Mouse (Mus musculus): ENCODE results near the gene Arl4d. TPM values are rescaled to one million over a fixed set of nuclear protein-coding genes. Genes with fewer than 3 reads are reported as not detected.

The Arl4d gene
- polyA plus RNA-seq, 1 experiment from 2014 or later, result 4.9 TPM

- no peaks in the 10 kb centered on the region for H3K9me3 ChIP-seq
- 41% methylated on average over 13 of the region's 13 CpGs for WGBS
- H3K4me2 ChIP-seq, result peak overlapping the region; percentile 23
- H3K4me1 ChIP-seq, result peaks cover 13% of the 10 kb centered on the region
- no peaks in the 10 kb centered on the region for H3K27me3 ChIP-seq
- no peak overlapping the region for H3K4me3 ChIP-seq
- no peaks in the 10 kb centered on the region for H3K36me3 ChIP-seq
- peak overlapping the region; percentile 66 for H3K27ac ChIP-seq
- no peak overlapping the region for H3K9ac ChIP-seq
- ATAC-seq (ENCODE audit: borderline replicate concordance, extremely low read depth, low FRiP score, low TSS enrichment), result peak; percentile 67
Measured at GRCm38 (mm10) chr11:101687351-101688301, 22.3 kb downstream of the Arl4d start.

- no peaks in the 10 kb centered on the region for H3K9me3 ChIP-seq
- H3K27ac ChIP-seq, result no peak overlapping the region
- no peak overlapping the region for H3K4me2 ChIP-seq
- H3K36me3 ChIP-seq, result no peaks in the 10 kb centered on the region
- ATAC-seq (ENCODE audit: borderline replicate concordance, extremely low read depth, low FRiP score, low TSS enrichment), result no peak
- H3K9ac ChIP-seq, result no peak overlapping the region
- H3K27me3 ChIP-seq, result no peaks in the 10 kb centered on the region
- H3K4me1 ChIP-seq, result peaks cover 13% of the 10 kb centered on the region
- no peak overlapping the region for H3K4me3 ChIP-seq
- 54% methylated on average over 10 of the region's 10 CpGs for WGBS
Measured at GRCm38 (mm10) chr11:101689701-101690113, 24.4 kb downstream of the Arl4d start.

GRCm38 (mm10) chr11:101690326-101690725 lies 25.0 kb downstream of the Arl4d start:
- Histone ChIP-seq H3K4me3 (no peak overlapping the region), H3K36me3 (no peaks in the 10 kb centered on the region), H3K27ac (no peak overlapping the region), H3K4me1 (peaks cover 16% of the 10 kb centered on the region), H3K4me2 (no peak overlapping the region), H3K9ac (no peak overlapping the region), H3K27me3 (no peaks in the 10 kb centered on the region), H3K9me3 (no peaks in the 10 kb centered on the region)
- no peak for ATAC-seq (ENCODE audit: borderline replicate concordance, extremely low read depth, low FRiP score, low TSS enrichment)
- WGBS, result 77% methylated on average over 5 of the region's 5 CpGs

GRCm38 (mm10) chr11:101695906-101696661 lies 30.7 kb downstream of the Arl4d start:
- peaks cover 33% of the 10 kb centered on the region for H3K4me1 ChIP-seq
- no peaks in the 10 kb centered on the region for H3K27me3 ChIP-seq
- no peak for ATAC-seq (ENCODE audit: borderline replicate concordance, extremely low read depth, low FRiP score, low TSS enrichment)
- peak overlapping the region; percentile 22; the same call in 1 of the 2 replicates for H3K9ac ChIP-seq
- H3K27ac ChIP-seq, result peak overlapping the region; percentile 70
- H3K4me2 ChIP-seq, result peak overlapping the region; percentile 53
- WGBS, result 4% methylated on average over 20 of the region's 20 CpGs
- no peaks in the 10 kb centered on the region for H3K9me3 ChIP-seq
- H3K4me3 ChIP-seq, result peak overlapping the region; percentile 30
- H3K36me3 ChIP-seq, result no peaks in the 10 kb centered on the region

GRCm38 (mm10) chr11:101697156-101697861 lies 32.0 kb downstream of the Arl4d start:
- H3K9me3 ChIP-seq, result no peaks in the 10 kb centered on the region
- no peaks in the 10 kb centered on the region for H3K36me3 ChIP-seq
- no peak overlapping the region for H3K9ac ChIP-seq
- peak overlapping the region; percentile 70 for H3K27ac ChIP-seq
- H3K27me3 ChIP-seq, result no peaks in the 10 kb centered on the region
- 88% methylated on average over 9 of the region's 9 CpGs for WGBS
- no peak for ATAC-seq (ENCODE audit: borderline replicate concordance, extremely low read depth, low FRiP score, low TSS enrichment)
- peaks cover 33% of the 10 kb centered on the region for H3K4me1 ChIP-seq
- no peak overlapping the region for H3K4me2 ChIP-seq
- no peak overlapping the region for H3K4me3 ChIP-seq

GRCm38 (mm10) chr11:101698114-101698513 lies 32.8 kb downstream of the Arl4d start:
- no peak overlapping the region for H3K4me2 ChIP-seq
- H3K4me1 ChIP-seq, result peaks cover 33% of the 10 kb centered on the region
- no peak overlapping the region for H3K9ac ChIP-seq
- no peaks in the 10 kb centered on the region for H3K9me3 ChIP-seq
- H3K27ac ChIP-seq, result no peak overlapping the region
- H3K4me3 ChIP-seq, result no peak overlapping the region
- no peaks in the 10 kb centered on the region for H3K27me3 ChIP-seq
- no peaks in the 10 kb centered on the region for H3K36me3 ChIP-seq
- no peak for ATAC-seq (ENCODE audit: borderline replicate concordance, extremely low read depth, low FRiP score, low TSS enrichment)

- ATAC-seq (ENCODE audit: borderline replicate concordance, extremely low read depth, low FRiP score, low TSS enrichment), result no peak
- H3K4me3 ChIP-seq, result no peak overlapping the region
- WGBS, result 75% methylated on average over 1 of the region's 1 CpGs
- peaks cover 41% of the 10 kb centered on the region for H3K4me1 ChIP-seq
- H3K9ac ChIP-seq, result no peak overlapping the region
- H3K27ac ChIP-seq, result no peak overlapping the region
- H3K4me2 ChIP-seq, result no peak overlapping the region
- no peaks in the 10 kb centered on the region for H3K36me3 ChIP-seq
- no peaks in the 10 kb centered on the region for H3K27me3 ChIP-seq
- no peaks in the 10 kb centered on the region for H3K9me3 ChIP-seq
Measured at GRCm38 (mm10) chr11:101699556-101699955, 34.2 kb downstream of the Arl4d start.

GRCm38 (mm10) chr11:101699991-101700390 lies 34.6 kb downstream of the Arl4d start:
- H3K9me3 ChIP-seq, result no peaks in the 10 kb centered on the region
- no peak overlapping the region for H3K9ac ChIP-seq
- no peak for ATAC-seq (ENCODE audit: borderline replicate concordance, extremely low read depth, low FRiP score, low TSS enrichment)
- peaks cover 41% of the 10 kb centered on the region for H3K4me1 ChIP-seq
- no peaks in the 10 kb centered on the region for H3K27me3 ChIP-seq
- H3K36me3 ChIP-seq, result no peaks in the 10 kb centered on the region
- H3K4me3 ChIP-seq, result no peak overlapping the region
- no peak overlapping the region for H3K4me2 ChIP-seq
- no peak overlapping the region for H3K27ac ChIP-seq
- 48% methylated on average over 7 of the region's 7 CpGs for WGBS

GRCm38 (mm10) chr11:101700446-101700845 lies 35.1 kb downstream of the Arl4d start:
- 4% methylated on average over 12 of the region's 12 CpGs for WGBS
- peak; percentile 14; the same call in 1 of the 2 replicates for ATAC-seq (ENCODE audit: borderline replicate concordance, extremely low read depth, low FRiP score, low TSS enrichment)
- H3K9ac ChIP-seq, result no peak overlapping the region

GRCm38 (mm10) chr11:101704081-101704480 lies 38.7 kb downstream of the Arl4d start:
- WGBS, result 35% methylated on average over 5 of the region's 5 CpGs
- ATAC-seq (ENCODE audit: borderline replicate concordance, extremely low read depth, low FRiP score, low TSS enrichment), result no peak
- Histone ChIP-seq H3K4me1 (peaks cover 19% of the 10 kb centered on the region), H3K36me3 (no peaks in the 10 kb centered on the region), H3K27me3 (no peaks in the 10 kb centered on the region), H3K9ac (no peak overlapping the region), H3K4me2 (no peak overlapping the region), H3K4me3 (no peak overlapping the region), H3K9me3 (no peaks in the 10 kb centered on the region), H3K27ac (no peak overlapping the region)

More at GRCm38 (mm10) chr11:101700446-101700845, 35.1 kb downstream of the Arl4d start:
- peak overlapping the region; percentile 17 for H3K4me2 ChIP-seq
- H3K27me3 ChIP-seq, result no peaks in the 10 kb centered on the region
- no peaks in the 10 kb centered on the region for H3K9me3 ChIP-seq
- H3K27ac ChIP-seq, result peak overlapping the region; percentile 11; the same call in 1 of the 2 replicates
- peaks cover 38% of the 10 kb centered on the region for H3K4me1 ChIP-seq
- H3K36me3 ChIP-seq, result no peaks in the 10 kb centered on the region
- H3K4me3 ChIP-seq, result no peak overlapping the region

GRCm38 (mm10) chr11:101706764-101707448 lies 41.6 kb downstream of the Arl4d start:
- no peak overlapping the region for H3K9ac ChIP-seq
- no peak overlapping the region for H3K4me3 ChIP-seq
- no peaks in the 10 kb centered on the region for H3K9me3 ChIP-seq
- no peak overlapping the region for H3K4me2 ChIP-seq
- no peak overlapping the region for H3K27ac ChIP-seq
- no peaks in the 10 kb centered on the region for H3K27me3 ChIP-seq
- no peak for ATAC-seq (ENCODE audit: borderline replicate concordance, extremely low read depth, low FRiP score, low TSS enrichment)
- H3K36me3 ChIP-seq, result no peaks in the 10 kb centered on the region
- WGBS, result 75% methylated on average over 10 of the region's 10 CpGs
- H3K4me1 ChIP-seq, result 0 out of 2 replicates have a peak, but pooled peaks cover 9% of the 10 kb centered on the region

All from lung, embryonic 15.5 days (tissue).